Mouse (Mus musculus) T-helper 1 cell (primary cell): ENCODE data around the gene Prss47.

Experiments used
- in situ Hi-C: fragments of 300-600 bp; cut with MboI, MseI; formaldehyde crosslinking; loops from one replicate; pipeline ENCODE4 v1.15.1; 2025; ENCODE audit warnings: high pct_unique_total_duplicates

Gene Prss47

DNA sequence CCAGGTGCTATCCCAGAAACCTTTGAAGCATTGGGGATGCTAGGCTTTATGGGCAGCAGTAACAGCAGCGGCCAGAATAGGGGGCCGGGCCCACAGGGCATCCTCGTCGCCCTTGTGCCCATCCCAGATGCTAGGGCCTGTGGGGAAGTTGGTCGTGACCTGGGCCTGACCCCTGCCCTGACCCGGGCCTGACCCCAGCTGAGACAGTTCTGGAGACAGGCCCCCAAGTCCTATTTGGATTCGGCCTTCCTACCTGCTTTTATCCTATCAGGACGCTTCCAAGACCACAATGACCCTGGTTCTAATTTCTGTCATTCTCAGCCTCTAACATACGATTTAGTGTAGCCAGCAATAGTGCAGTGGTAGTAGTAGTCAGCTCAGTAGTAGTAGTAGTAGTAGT, at the start of gene Prss47:
TSS of gene Prss47 (minus strand) at position 101 of the 400 bp plus-strand sequence.
- in situ Hi-C loops, result no loop called here

DNA sequence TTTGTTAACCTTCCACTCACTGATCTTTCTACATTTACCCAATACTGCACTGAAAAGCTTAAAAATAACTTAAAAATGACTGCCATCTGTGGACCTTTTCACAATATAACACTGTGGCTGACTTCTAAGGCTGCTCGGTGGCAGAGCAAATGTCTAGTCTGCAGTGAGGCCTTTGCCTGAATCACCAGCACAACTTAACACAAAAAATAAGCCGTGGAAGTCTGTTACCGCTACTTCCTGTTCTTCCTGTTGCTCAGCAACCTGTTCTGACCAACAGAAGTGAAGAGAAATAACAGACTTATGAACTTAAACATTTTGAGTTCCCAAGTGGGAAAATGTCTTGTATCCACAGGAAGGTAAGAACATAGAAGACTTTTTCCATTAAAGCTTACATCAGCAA, 48.7 kb upstream of the Prss47 start:
- in situ Hi-C loops, result loop anchor here (10.0 to 25.0 kb wide), 2 partner anchors 144 to 789 kb away; partner anchors contain the start of gene Aaed1

DNA sequence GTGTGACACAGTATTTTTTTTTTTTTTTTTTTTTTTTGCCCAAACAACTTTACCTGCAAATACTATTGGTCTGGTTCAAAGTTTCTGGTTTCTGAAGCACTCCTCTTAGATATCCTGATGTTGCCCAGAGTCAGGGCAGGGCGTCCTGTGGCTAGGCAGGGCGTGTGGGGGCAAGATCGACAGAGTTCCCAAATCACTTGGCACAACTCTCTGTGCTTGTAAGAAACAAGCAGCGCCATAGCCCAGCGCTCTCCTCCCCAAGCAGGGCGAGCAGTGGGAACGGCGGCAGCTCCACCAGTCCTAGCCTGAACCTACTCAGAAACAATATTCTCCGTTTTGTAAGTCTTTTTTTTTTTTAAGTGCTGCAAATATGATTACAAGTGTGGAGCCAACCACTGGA, 48.1 kb upstream of the Prss47 start:
- in situ Hi-C loops, result loop anchor here (10.0 to 25.0 kb wide), 2 partner anchors 144 to 788 kb away; partner anchors contain the start of gene Aaed1

DNA sequence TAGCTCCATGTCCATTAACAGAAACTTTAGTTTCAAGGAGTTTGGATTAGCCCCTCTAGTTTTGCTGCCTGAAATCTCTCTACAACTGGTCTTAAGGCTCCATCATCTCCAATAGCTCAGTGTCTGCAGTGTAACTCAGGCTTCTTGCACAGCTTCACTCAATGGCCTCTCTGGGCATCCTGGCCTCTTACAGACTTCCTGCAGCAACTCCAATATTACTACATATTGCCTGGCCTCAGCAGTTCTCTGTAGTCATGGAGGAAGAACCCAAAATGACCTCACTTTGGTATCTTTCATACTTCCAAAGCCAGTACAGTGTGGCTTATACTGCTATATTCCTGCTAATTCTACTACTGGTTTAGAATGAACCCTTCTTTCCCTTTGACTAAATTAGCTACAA, 44.5 kb upstream of the Prss47 start:
- in situ Hi-C loops, result no loop called here

DNA sequence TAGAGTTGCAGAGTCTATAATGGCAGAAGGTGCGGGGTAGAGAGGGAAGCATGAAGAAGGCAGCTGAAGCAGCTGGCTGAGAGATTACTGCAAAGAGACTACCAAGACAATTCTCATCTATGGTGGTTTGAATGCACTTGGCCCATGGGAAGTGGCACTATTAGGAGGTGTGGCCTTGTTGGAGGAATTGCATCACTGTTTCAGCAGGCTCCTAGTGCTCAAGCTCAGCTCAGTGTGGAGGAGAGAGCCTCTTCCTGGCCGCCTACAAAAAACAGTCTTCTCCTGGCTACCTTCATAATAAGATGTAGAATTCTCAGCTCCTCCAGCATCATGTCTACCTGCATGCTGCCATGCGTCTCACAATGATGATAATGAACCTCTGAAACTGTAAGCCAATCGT, 43.4 kb upstream of the Prss47 start:
- in situ Hi-C loops, result no loop called here

DNA sequence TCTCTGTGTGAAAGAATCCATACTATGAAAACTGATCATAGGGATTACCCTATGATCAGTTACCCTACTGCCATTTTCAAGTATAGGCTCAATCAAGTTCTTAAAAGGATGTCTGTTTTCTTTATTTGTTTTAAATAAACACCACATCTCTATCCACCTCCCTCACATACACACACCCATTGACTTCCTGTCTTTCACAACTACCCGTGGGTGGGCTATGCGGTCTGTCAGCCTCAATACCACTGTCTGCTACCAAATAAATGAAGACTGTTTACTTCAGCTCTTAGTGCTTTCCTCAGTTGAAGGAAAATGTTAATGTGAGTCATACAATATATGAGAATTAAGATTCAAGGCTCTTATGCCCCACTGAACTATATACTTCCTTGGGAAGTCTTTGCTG, 17.4 kb upstream of the Prss47 start:
- in situ Hi-C loops, result no loop called here

DNA sequence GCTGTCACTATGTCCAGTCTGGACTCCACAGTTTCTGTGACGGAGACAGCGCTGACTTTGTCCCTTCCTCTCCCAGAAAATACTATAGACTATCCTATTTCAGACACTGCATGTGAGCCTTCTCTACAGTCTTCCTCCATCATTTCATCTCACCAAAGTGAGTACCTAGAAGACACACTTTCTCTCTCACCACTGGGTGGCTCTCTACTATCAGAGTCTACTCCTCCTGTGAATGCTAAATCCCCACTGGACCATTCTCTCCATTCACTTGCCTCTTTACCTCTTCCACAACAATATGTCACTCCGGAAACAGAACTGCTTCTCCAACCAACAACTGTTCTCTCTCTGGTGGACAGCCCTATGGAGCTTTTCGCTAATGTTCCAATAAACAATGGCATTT, 17.5 kb downstream of the Prss47 start:
- in situ Hi-C loops, result no loop called here

DNA sequence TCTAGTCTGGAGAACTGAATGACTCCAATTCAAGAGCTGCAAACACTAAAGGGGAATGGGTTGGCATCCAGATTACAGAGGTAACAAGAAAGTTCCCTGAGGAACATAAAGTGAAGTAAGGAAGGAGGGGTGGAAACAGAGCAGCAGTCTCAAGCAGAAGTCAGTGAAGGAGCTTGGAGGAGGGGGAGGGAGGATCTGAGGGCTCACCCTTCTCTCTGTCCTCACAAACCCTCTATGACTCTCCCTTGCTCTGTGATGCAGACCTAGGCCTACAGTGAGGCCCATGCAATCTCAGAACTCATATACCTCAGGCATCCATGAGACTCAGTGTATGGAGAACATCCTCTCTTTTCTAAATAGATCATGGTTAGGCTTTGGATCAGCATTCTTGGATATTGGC, 19.8 kb downstream of the Prss47 start, which contains the start of gene Spata31d1c:
TSS of gene Spata31d1c (plus strand) at position 301 of the 400 bp plus-strand sequence.
- in situ Hi-C loops, result no loop called here

DNA sequence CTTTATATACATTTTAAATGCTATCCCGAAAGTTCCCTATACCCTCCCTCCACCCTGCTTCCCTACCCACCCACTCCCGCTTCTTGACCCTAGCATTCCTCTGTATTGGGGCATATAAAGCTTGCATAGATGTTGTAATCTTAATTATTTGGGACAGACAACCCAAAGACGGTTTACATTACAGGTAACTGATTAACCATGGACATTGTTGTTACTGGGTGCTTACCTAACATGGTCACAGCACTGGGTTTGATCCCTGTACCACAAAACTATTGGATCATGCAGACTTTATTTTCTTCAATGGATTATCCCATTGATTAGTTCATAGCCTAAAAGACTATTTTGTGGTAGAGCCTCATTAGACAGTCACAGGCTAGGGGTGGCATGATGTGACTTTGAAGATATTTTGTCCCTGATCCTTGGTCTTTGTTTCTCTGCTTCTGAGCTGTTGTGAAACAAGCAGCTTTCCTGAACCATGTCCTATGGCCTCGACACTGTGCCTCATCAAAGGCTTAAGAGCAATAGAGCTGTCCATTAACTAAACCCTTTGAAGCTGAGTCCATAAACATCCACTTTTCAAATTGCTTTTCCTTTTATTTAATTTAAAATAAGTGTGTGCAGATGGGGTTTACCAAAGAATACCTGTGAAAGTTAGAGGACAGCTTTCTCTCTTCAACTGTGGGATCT, 41.4 kb downstream of the Prss47 start:
- in situ Hi-C loops, result no loop called here

DNA sequence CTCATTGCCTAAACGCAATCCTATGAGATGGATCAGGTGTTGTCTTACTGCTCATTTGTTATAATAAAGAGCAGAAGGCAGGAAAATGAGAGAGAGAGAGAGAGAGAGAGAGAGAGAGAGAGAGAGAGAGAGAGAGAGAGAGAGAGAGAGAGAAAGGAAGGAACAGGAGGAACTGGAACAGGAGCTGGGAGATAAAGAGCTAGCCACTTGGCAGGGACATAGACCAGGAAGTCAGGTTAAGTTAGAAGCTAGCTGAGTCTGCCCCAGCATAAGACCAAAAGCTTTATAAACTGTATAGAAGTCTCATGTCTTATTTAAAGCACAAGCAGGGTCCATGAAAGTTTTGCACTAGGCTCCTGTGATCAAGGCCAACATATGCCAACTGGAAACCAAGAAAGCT, 44.6 kb downstream of the Prss47 start:
- in situ Hi-C loops, result no loop called here

DNA sequence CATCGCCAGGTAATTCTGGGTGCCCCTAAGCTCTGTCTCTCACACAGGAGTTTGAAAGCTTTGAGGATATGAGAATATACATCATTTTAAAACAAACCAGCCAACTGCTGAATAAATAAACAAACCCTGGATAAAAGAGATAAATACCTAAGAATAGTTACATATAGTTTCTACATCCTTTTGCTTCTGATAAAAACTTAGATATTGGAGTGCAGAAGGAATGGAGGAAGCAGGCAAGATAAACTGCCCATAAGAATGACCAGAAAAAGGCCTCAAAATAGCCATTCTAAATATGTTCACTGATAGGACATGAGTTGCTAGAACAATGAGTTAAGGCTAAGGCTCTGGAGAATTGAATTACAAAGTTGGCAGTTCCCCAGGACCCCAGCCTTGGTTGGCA, 45.8 kb downstream of the Prss47 start:
- in situ Hi-C loops, result no loop called here

DNA sequence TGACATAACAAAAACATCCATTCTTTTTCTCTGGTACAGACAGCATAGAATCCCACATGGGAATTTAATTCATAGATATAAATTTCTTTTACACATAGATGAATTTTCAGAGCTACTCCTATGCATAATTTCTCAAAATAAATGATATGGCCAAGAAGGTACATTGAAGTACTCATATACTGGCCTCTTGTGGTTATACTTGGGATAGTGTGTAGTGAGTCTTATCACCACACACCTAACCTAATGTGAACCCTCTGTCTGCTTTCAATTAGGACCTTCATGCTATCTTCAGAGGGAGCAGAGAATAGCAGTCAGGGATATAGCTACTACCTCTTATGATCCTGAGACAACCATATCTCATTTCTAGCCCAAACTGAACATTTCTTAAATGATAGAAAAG, 47.1 kb downstream of the Prss47 start:
- in situ Hi-C loops, result no loop called here
